Mouse (Mus musculus): ENCODE results near the gene Fbxw8.

GRCm38 (mm10) chr5:118037798-118038484, 117.3 kb downstream of the Fbxw8 start:
- no peak for TF ChIP-seq CTCF (IDR thresholded peaks at IDR 0.05; ENCODE audit: low read depth, low read length)
- no peak for TF ChIP-seq TAL1 (conservative IDR thresholded peaks at IDR 0.05; ENCODE audit: low read depth, low read length)
- TF ChIP-seq GATA1 (IDR thresholded peaks at IDR 0.05; ENCODE audit: borderline replicate concordance, low read length), result no peak

All from G1E (cell line).